Mouse (Mus musculus): ENCODE measurements at regions not wholly inside any gene's neighbourhood (a gene's known extent, or its start where the extent isn't known, plus 50 kb on each side); places are given as distances from the start of the nearest gene placed in this dataset.

GRCm38 (mm10) chr10:116645108-116645507 is 63.8 kb upstream of the Cnot2 start:
- H3K9me3 ChIP-seq (replicated peaks) = no peaks in the 10 kb centered on the region
- peak overlapping the region; percentile 30; the same call in 1 of the 2 replicates for H3K27ac ChIP-seq
- H3K4me3 ChIP-seq = no peak overlapping the region
- H3K4me1 ChIP-seq = no peaks in the 10 kb centered on the region
- WGBS = 86% methylated on average over 9 of the region's 9 CpGs
- DNase-seq (ENCODE audit: low spot score) = no peak
- H3K27me3 ChIP-seq (ENCODE audit: low read depth, poor library complexity, severe bottlenecking) = no peaks in the 10 kb centered on the region
- no peaks in the 10 kb centered on the region for H3K36me3 ChIP-seq

All from limb, embryonic 10.5 days (tissue).